Mouse (Mus musculus): ENCODE results near the gene Adamts8. TPM values are rescaled to one million over a fixed set of nuclear protein-coding genes. Genes with fewer than 3 reads are reported as not detected.

The Adamts8 gene
- polyA plus RNA-seq, 1 experiment = 1.1 TPM

GRCm38 (mm10) chr9:30928759-30929158 lies 13.6 kb upstream of the Adamts8 start:
- no peak overlapping the region for H3K27ac ChIP-seq (ENCODE audit: insufficient read depth, low read length)
- 95% methylated on average over 2 of the region's 2 CpGs for WGBS
- no peaks in the 10 kb centered on the region for H3K4me1 ChIP-seq (ENCODE audit: control insufficient read depth, insufficient read depth, low read length)
- TF ChIP-seq CTCF (IDR thresholded peaks at IDR 0.05; ENCODE audit: borderline replicate concordance, insufficient read depth, low read depth, low read length) = no peak
- TF ChIP-seq POLR2A (IDR thresholded peaks at IDR 0.05; ENCODE audit: borderline replicate concordance, insufficient read depth, low read length) = no peak
- no peaks in the 10 kb centered on the region for H3K27me3 ChIP-seq (ENCODE audit: control insufficient read depth, insufficient read depth, low read length)
- DNase-seq = no peak
- no peak overlapping the region for H3K4me3 ChIP-seq (replicated peaks; ENCODE audit: insufficient read depth, low read depth, low read length)

GRCm38 (mm10) chr9:30932346-30932745 lies 10.0 kb upstream of the Adamts8 start:
- Histone ChIP-seq H3K27ac (ENCODE audit: insufficient read depth, low read length) (no peak overlapping the region), H3K4me3 (replicated peaks; ENCODE audit: insufficient read depth, low read depth, low read length) (no peak overlapping the region), H3K4me1 (ENCODE audit: control insufficient read depth, insufficient read depth, low read length) (no peaks in the 10 kb centered on the region), H3K27me3 (ENCODE audit: control insufficient read depth, insufficient read depth, low read length) (no peaks in the 10 kb centered on the region)
- TF ChIP-seq CTCF (IDR thresholded peaks at IDR 0.05; ENCODE audit: borderline replicate concordance, insufficient read depth, low read depth, low read length) (no peak), POLR2A (IDR thresholded peaks at IDR 0.05; ENCODE audit: borderline replicate concordance, insufficient read depth, low read length) (no peak)
- DNase-seq = no peak
- 56% methylated on average over 4 of the region's 4 CpGs for WGBS

- Histone ChIP-seq H3K27ac (ENCODE audit: insufficient read depth, low read length) (no peak overlapping the region), H3K4me1 (ENCODE audit: control insufficient read depth, insufficient read depth, low read length) (no peaks in the 10 kb centered on the region), H3K27me3 (ENCODE audit: control insufficient read depth, insufficient read depth, low read length) (no peaks in the 10 kb centered on the region), H3K4me3 (replicated peaks; ENCODE audit: insufficient read depth, low read depth, low read length) (no peak overlapping the region)
- 59% methylated on average over 6 of the region's 6 CpGs for WGBS
- TF ChIP-seq POLR2A (IDR thresholded peaks at IDR 0.05; ENCODE audit: borderline replicate concordance, insufficient read depth, low read length) (no peak), CTCF (IDR thresholded peaks at IDR 0.05; ENCODE audit: borderline replicate concordance, insufficient read depth, low read depth, low read length) (no peak)
- DNase-seq = no peak
Measured at GRCm38 (mm10) chr9:30934827-30935226, 7.5 kb upstream of the Adamts8 start.

- 26% methylated on average over 9 of the region's 9 CpGs for WGBS
- H3K27me3 ChIP-seq (ENCODE audit: control insufficient read depth, insufficient read depth, low read length) = no peaks in the 10 kb centered on the region; the same call in 1 of the 2 replicates
- H3K27ac ChIP-seq (ENCODE audit: insufficient read depth, low read length) = no peak overlapping the region
- H3K4me1 ChIP-seq (ENCODE audit: control insufficient read depth, insufficient read depth, low read length) = no peaks in the 10 kb centered on the region
- DNase-seq = no peak
- no peak overlapping the region for H3K4me3 ChIP-seq (replicated peaks; ENCODE audit: insufficient read depth, low read depth, low read length)
- TF ChIP-seq CTCF (IDR thresholded peaks at IDR 0.05; ENCODE audit: borderline replicate concordance, insufficient read depth, low read depth, low read length) = peak; percentile 61
- TF ChIP-seq POLR2A (IDR thresholded peaks at IDR 0.05; ENCODE audit: borderline replicate concordance, insufficient read depth, low read length) = no peak
Measured at GRCm38 (mm10) chr9:30936674-30937438, 5.5 kb upstream of the Adamts8 start.

- peak; percentile 74 to 89 for DNase-seq
- TF ChIP-seq POLR2A (IDR thresholded peaks at IDR 0.05; ENCODE audit: borderline replicate concordance, insufficient read depth, low read length) (no peak), CTCF (IDR thresholded peaks at IDR 0.05; ENCODE audit: borderline replicate concordance, insufficient read depth, low read depth, low read length) (peak; percentile 98)
- Histone ChIP-seq H3K27ac (ENCODE audit: insufficient read depth, low read length) (no peak overlapping the region), H3K4me1 (ENCODE audit: control insufficient read depth, insufficient read depth, low read length) (no peaks in the 10 kb centered on the region), H3K4me3 (replicated peaks; ENCODE audit: insufficient read depth, low read depth, low read length) (no peak overlapping the region), H3K27me3 (ENCODE audit: control insufficient read depth, insufficient read depth, low read length) (peaks cover 3% of the 10 kb centered on the region; the same call in 1 of the 2 replicates)
- 4% methylated on average over 6 of the region's 6 CpGs for WGBS
Measured at GRCm38 (mm10) chr9:30940328-30940727, 2.0 kb upstream of the Adamts8 start.

DNA sequence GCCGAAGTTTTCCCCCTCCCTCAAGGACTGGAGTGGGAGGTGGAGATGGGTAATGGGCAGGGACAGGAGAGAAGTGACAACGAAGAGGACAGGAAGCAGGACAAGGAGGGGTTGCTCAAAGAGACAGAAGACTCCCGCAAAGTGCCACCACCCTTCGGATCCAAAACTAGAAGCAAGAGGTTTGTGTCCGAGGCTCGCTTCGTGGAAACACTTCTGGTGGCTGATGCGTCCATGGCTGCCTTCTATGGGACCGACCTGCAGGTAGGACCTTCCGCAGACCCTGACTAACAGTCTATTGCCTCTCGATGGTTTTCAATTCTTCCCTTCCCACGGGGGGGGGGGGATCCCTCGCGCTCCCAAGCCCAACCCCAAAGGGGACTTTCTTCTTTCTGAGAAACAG lies 979 bp downstream of the Adamts8 start:
- peaks cover 3% of the 10 kb centered on the region; the same call in 1 of the 2 replicates for H3K27me3 ChIP-seq (ENCODE audit: control insufficient read depth, insufficient read depth, low read length)
- TF ChIP-seq POLR2A (IDR thresholded peaks at IDR 0.05; ENCODE audit: borderline replicate concordance, insufficient read depth, low read length) = no peak
- no peak for TF ChIP-seq CTCF (IDR thresholded peaks at IDR 0.05; ENCODE audit: borderline replicate concordance, insufficient read depth, low read depth, low read length)
- no peak overlapping the region for H3K27ac ChIP-seq (ENCODE audit: insufficient read depth, low read length)
- H3K4me1 ChIP-seq (ENCODE audit: control insufficient read depth, insufficient read depth, low read length) = no peaks in the 10 kb centered on the region
- under 1% methylated on average over 14 of the region's 14 CpGs for WGBS
- H3K4me3 ChIP-seq (replicated peaks; ENCODE audit: insufficient read depth, low read depth, low read length) = peak overlapping the region; percentile 24
- DNase-seq = no peak

DNA sequence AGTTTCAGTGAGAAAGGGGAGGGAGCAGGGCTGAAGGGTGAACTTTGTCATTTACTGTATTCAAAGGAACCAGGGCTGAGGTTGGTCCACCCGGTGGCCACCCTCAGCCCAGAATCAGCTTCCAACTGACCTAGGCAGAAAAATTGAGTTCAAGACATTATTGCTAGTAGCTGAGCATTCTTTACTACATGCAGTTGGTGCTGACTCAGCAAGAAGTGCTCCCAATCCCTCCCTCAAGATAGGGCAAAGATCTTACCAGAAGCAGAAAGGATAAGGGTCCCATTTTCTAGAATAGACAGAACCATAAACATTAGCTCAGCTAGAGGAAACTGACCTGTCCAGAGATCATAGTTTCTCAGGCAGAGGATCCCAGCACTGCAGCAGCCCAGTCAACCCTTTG lies 1.9 kb downstream of the Adamts8 start:
- WGBS = 24% methylated on average over 1 of the region's 1 CpGs
- H3K4me1 ChIP-seq (ENCODE audit: control insufficient read depth, insufficient read depth, low read length) = peaks cover 5% of the 10 kb centered on the region; the same call in 1 of the 2 replicates
- TF ChIP-seq CTCF (IDR thresholded peaks at IDR 0.05; ENCODE audit: borderline replicate concordance, insufficient read depth, low read depth, low read length) = no peak
- no peak for TF ChIP-seq POLR2A (IDR thresholded peaks at IDR 0.05; ENCODE audit: borderline replicate concordance, insufficient read depth, low read length)
- no peak overlapping the region for H3K4me3 ChIP-seq (replicated peaks; ENCODE audit: insufficient read depth, low read depth, low read length)
- no peak for DNase-seq
- no peak overlapping the region for H3K27ac ChIP-seq (ENCODE audit: insufficient read depth, low read length)
- peaks cover 3% of the 10 kb centered on the region; the same call in 1 of the 2 replicates for H3K27me3 ChIP-seq (ENCODE audit: control insufficient read depth, insufficient read depth, low read length)

- no peak overlapping the region for H3K4me3 ChIP-seq (replicated peaks; ENCODE audit: insufficient read depth, low read depth, low read length)
- peaks cover 3% of the 10 kb centered on the region; the same call in 1 of the 2 replicates for H3K27me3 ChIP-seq (ENCODE audit: control insufficient read depth, insufficient read depth, low read length)
- WGBS = 77% methylated on average over 1 of the region's 1 CpGs
- DNase-seq = no peak
- TF ChIP-seq POLR2A (IDR thresholded peaks at IDR 0.05; ENCODE audit: borderline replicate concordance, insufficient read depth, low read length) = no peak
- TF ChIP-seq CTCF (IDR thresholded peaks at IDR 0.05; ENCODE audit: borderline replicate concordance, insufficient read depth, low read depth, low read length) = no peak
- peaks cover 5% of the 10 kb centered on the region; the same call in 1 of the 2 replicates for H3K4me1 ChIP-seq (ENCODE audit: control insufficient read depth, insufficient read depth, low read length)
- H3K27ac ChIP-seq (ENCODE audit: insufficient read depth, low read length) = no peak overlapping the region
Measured at GRCm38 (mm10) chr9:30945276-30945675, 2.9 kb downstream of the Adamts8 start.
